Mouse (Mus musculus): ENCODE results near the gene Vps53. TPM values are rescaled to one million over a fixed set of nuclear protein-coding genes. Genes with fewer than 3 reads are reported as not detected.

The Vps53 gene
- total and polyA plus RNA-seq, 2 experiments from 2014 or later = 40.3 to 63.5 TPM

- Histone ChIP-seq H3K4me2 (ENCODE audit: low read depth, low read length, poor library complexity, severe bottlenecking) (peak overlapping the region; percentile 79), H3K9ac (replicated peaks; ENCODE audit: low read length, poor library complexity, severe bottlenecking) (peak overlapping the region; percentile 88), H3K4me3 (ENCODE audit: low read depth, low read length) (peak overlapping the region; percentile 94), H3K36me3 (ENCODE audit: insufficient read depth, low read length) (peaks cover 17% of the 10 kb centered on the region), H3K27ac (ENCODE audit: low read depth, low read length) (peak overlapping the region; percentile 79), H3K9me3 (ENCODE audit: low read length) (no peaks in the 10 kb centered on the region), H3K27me3 (ENCODE audit: insufficient read depth, low read length) (no peaks in the 10 kb centered on the region), H3K4me1 (ENCODE audit: insufficient read depth, low read length) (no peaks in the 10 kb centered on the region; the same call in 1 of the 2 replicates)
- TF ChIP-seq CTCF (IDR thresholded peaks at IDR 0.05) = peak; percentile 21; the same call in 1 of the 2 replicates
- under 1% methylated on average over 85 of the region's 90 CpGs for WGBS
- peak; percentile 83 for DNase-seq (ENCODE audit: low spot score)
- ATAC-seq (ENCODE audit: low FRiP score) = peak; percentile 98
These were observed 22.6 kb upstream of the Vps53 start for GRCm38 (mm10) chr11:76201761-76202674.

GRCm38 (mm10) chr11:76196977-76197469, 17.6 kb upstream of the Vps53 start:
- Histone ChIP-seq H3K36me3 (ENCODE audit: insufficient read depth, low read length) (no peaks in the 10 kb centered on the region), H3K4me1 (ENCODE audit: insufficient read depth, low read length) (no peaks in the 10 kb centered on the region), H3K9ac (replicated peaks; ENCODE audit: low read length, poor library complexity, severe bottlenecking) (no peak overlapping the region), H3K9me3 (ENCODE audit: low read length) (no peaks in the 10 kb centered on the region), H3K4me3 (ENCODE audit: low read depth, low read length) (no peak overlapping the region), H3K27ac (ENCODE audit: low read depth, low read length) (no peak overlapping the region), H3K27me3 (ENCODE audit: insufficient read depth, low read length) (no peaks in the 10 kb centered on the region), H3K4me2 (ENCODE audit: low read depth, low read length, poor library complexity, severe bottlenecking) (no peak overlapping the region)
- no peak for TF ChIP-seq CTCF (IDR thresholded peaks at IDR 0.05)
- ATAC-seq (ENCODE audit: low FRiP score) (no peak), DNase-seq (ENCODE audit: low spot score) (no peak)
- 51% methylated on average over 8 of the region's 8 CpGs for WGBS

GRCm38 (mm10) chr11:76196275-76196976, 17.0 kb upstream of the Vps53 start:
- Histone ChIP-seq H3K4me2 (ENCODE audit: low read depth, low read length, poor library complexity, severe bottlenecking) (no peak overlapping the region), H3K27ac (ENCODE audit: low read depth, low read length) (no peak overlapping the region), H3K27me3 (ENCODE audit: insufficient read depth, low read length) (no peaks in the 10 kb centered on the region), H3K36me3 (ENCODE audit: insufficient read depth, low read length) (no peaks in the 10 kb centered on the region), H3K9me3 (ENCODE audit: low read length) (no peaks in the 10 kb centered on the region), H3K9ac (replicated peaks; ENCODE audit: low read length, poor library complexity, severe bottlenecking) (no peak overlapping the region), H3K4me3 (ENCODE audit: low read depth, low read length) (no peak overlapping the region), H3K4me1 (ENCODE audit: insufficient read depth, low read length) (no peaks in the 10 kb centered on the region)
- no peak for DNase-seq (ENCODE audit: low spot score)
- WGBS = 57% methylated on average over 8 of the region's 8 CpGs
- no peak for TF ChIP-seq CTCF (IDR thresholded peaks at IDR 0.05)
- ATAC-seq (ENCODE audit: low FRiP score) = no peak

- Histone ChIP-seq H3K36me3 (ENCODE audit: insufficient read depth, low read length) (no peaks in the 10 kb centered on the region; the same call in 1 of the 2 replicates), H3K27me3 (ENCODE audit: insufficient read depth, low read length) (no peaks in the 10 kb centered on the region), H3K4me2 (ENCODE audit: low read depth, low read length, poor library complexity, severe bottlenecking) (no peak overlapping the region), H3K4me1 (ENCODE audit: insufficient read depth, low read length) (no peaks in the 10 kb centered on the region), H3K9me3 (ENCODE audit: low read length) (no peaks in the 10 kb centered on the region), H3K4me3 (ENCODE audit: low read depth, low read length) (no peak overlapping the region), H3K27ac (ENCODE audit: low read depth, low read length) (no peak overlapping the region), H3K9ac (replicated peaks; ENCODE audit: low read length, poor library complexity, severe bottlenecking) (no peak overlapping the region)
- ATAC-seq (ENCODE audit: low FRiP score) (no peak), DNase-seq (ENCODE audit: low spot score) (no peak)
- no peak for TF ChIP-seq CTCF (IDR thresholded peaks at IDR 0.05)
- 89% methylated on average over 6 of the region's 6 CpGs for WGBS
These were observed 7.5 kb upstream of the Vps53 start for GRCm38 (mm10) chr11:76186908-76187307.

GRCm38 (mm10) chr11:76183745-76184144, 4.3 kb upstream of the Vps53 start:
- ATAC-seq (ENCODE audit: low FRiP score) = no peak
- Histone ChIP-seq H3K4me3 (ENCODE audit: low read depth, low read length) (no peak overlapping the region), H3K4me1 (ENCODE audit: insufficient read depth, low read length) (no peaks in the 10 kb centered on the region; the same call in 1 of the 2 replicates), H3K27ac (ENCODE audit: low read depth, low read length) (no peak overlapping the region), H3K4me2 (ENCODE audit: low read depth, low read length, poor library complexity, severe bottlenecking) (no peak overlapping the region), H3K9ac (replicated peaks; ENCODE audit: low read length, poor library complexity, severe bottlenecking) (no peak overlapping the region), H3K9me3 (ENCODE audit: low read length) (no peaks in the 10 kb centered on the region), H3K36me3 (ENCODE audit: insufficient read depth, low read length) (no peaks in the 10 kb centered on the region; the same call in 1 of the 2 replicates), H3K27me3 (ENCODE audit: insufficient read depth, low read length) (no peaks in the 10 kb centered on the region)
- no peak for DNase-seq (ENCODE audit: low spot score)
- no peak for TF ChIP-seq CTCF (IDR thresholded peaks at IDR 0.05)
- 88% methylated on average over 4 of the region's 4 CpGs for WGBS
